Mouse (Mus musculus) inflammation-experienced regulatory T-cells, adult 6 months (primary cell): ENCODE results near the gene Pigu. TPM values are rescaled to one million over a fixed set of nuclear protein-coding genes. Genes with fewer than 3 reads are reported as not detected.

Experiments used
- polyA plus RNA-seq, 3 experiments: library from polyadenylated mRNA; unstranded; fragments of 100-300 nt; shearing (Covaris generic); gene quantifications; one replicate each; pipeline ENCODE4 v1.2.1; 2017

The Pigu gene
- polyA plus RNA-seq, 3 experiments from 2014 or later: 35.0 to 47.1 (median 35.4) TPM

Other genes starting within 250 kb of the Pigu start
- gene Itch, start 223.9 kb downstream of the Pigu start, polyA plus RNA-seq: 10 to 100 TPM; 52.0 to 68.2 (median 58.8) TPM
- gene Dynlrb1, start 120.9 kb downstream of the Pigu start, polyA plus RNA-seq: 100 to 1,000 TPM; 260 to 401 (median 321) TPM
- 1 to 10 TPM in 2 of 3 experiments, not detected in 1; 1.4 to 2.5 TPM for gene Map1lc3a, start 81.1 kb downstream of the Pigu start, polyA plus RNA-seq
- 1 to 10 TPM in 2 of 3 experiments, under 1 TPM in 1; 0.84 to 1.9 (median 1.2) TPM for gene Trp53inp2, start 23.6 kb upstream of the Pigu start, polyA plus RNA-seq
- 10 to 100 TPM in 2 of 3 experiments, 1 to 10 TPM in 1; 8.9 to 14.5 (median 11.5) TPM for gene Ncoa6, start 116.5 kb upstream of the Pigu start, polyA plus RNA-seq
- 10 to 100 TPM in 2 of 3 experiments, 1 to 10 TPM in 1; 6.9 to 17.6 (median 15.9) TPM for gene Acss2, start 160.5 kb upstream of the Pigu start, polyA plus RNA-seq
- gene Ggt7, start 160.8 kb upstream of the Pigu start, polyA plus RNA-seq: 10 to 100 TPM in 2 of 3 experiments, 1 to 10 TPM in 1; 8.4 to 21.5 (median 17.2) TPM
- gene Gss, start 235.4 kb upstream of the Pigu start, polyA plus RNA-seq: 10 to 100 TPM; 13.4 to 17.2 (median 15.1) TPM